Mouse (Mus musculus) lung, adult 2 months (tissue): ENCODE data around the gene Cdca5.

Experiments used
- CTCF ChIP-seq: fragments of 200-500 bp; IDR thresholded peaks from 2 replicates; pipeline ENCODE4 v1.5.1; 2011; ENCODE audit warnings: mild to moderate bottlenecking, low read length, control low read depth; ENCODE audit not compliant: insufficient read depth
- POLR2A ChIP-seq: fragments of 200-500 bp; IDR thresholded peaks from 2 replicates; pipeline ENCODE4 v1.6.1; 2011; ENCODE audit warnings: low read depth, mild to moderate bottlenecking, control low read depth, low read length, borderline replicate concordance; ENCODE audit errors: extremely low read depth

DNA sequence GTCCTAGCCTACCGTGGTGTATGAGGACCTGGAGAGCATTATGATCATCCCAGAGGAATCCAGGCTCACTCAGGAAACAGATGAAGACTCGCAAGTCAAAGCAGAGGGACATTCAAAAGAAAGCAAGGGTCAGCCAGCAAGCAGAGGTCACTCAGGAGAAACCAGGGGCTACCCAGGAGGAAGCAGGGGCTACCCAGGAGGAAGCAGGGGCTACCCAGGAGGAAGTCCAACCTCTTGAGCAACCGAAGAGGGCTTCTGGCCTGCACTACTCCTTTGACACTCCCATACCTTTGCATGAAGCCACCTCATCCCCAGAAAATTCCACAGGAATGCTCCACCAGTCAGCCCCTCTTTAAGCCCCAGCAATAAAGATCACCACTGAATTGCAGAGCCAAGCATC is 13.1 kb downstream of the Cdca5 start:
- no peak for TF ChIP-seq POLR2A
- TF ChIP-seq CTCF = no peak
